Mouse (Mus musculus) forebrain, embryonic 11.5 days (tissue): ENCODE data around the gene Zdhhc5. TPM values are rescaled to one million over a fixed set of nuclear protein-coding genes. Genes with fewer than 3 reads are reported as not detected.
"Not testable (repeated sequence)": the region's sequence is repeated elsewhere in the genome, so short reads cannot be mapped to it uniquely, and the experiment has no call there.

Experiments used
- ATAC-seq: fragments of 200-750 bp; cut with Nextera tagmentation; replicated peaks from 2 replicates; pipeline ENCODE4 v1.8.0; 2017; ENCODE audit warnings: moderate TSS enrichment; ENCODE audit not compliant: low FRiP score
- DNase-seq: peaks from one replicate; pipeline ENCODE4 v3.0.0-alpha.2; 2017; ENCODE audit warnings: low spot score
- H3K27ac ChIP-seq: fragments of 300-500 bp; sonication (generic); 2 replicates; pipeline ENCODE4 v1.5.1; 2014; ENCODE audit warnings: low read depth, low read length
- H3K27me3 ChIP-seq: fragments of 300-500 bp; sonication (generic); 2 replicates; pipeline ENCODE4 v1.6.1; 2014; ENCODE audit warnings: mild to moderate bottlenecking, low read length, mixed read lengths; ENCODE audit not compliant: control insufficient read depth, insufficient read depth
- H3K36me3 ChIP-seq: fragments of 300-500 bp; sonication (generic); 2 replicates; pipeline ENCODE4 v1.6.1; 2014; ENCODE audit warnings: mild to moderate bottlenecking, low read length, moderate library complexity, mixed read lengths; ENCODE audit not compliant: control insufficient read depth, insufficient read depth
- H3K4me1 ChIP-seq: fragments of 300-500 bp; sonication (generic); replicated peaks from 2 replicates; pipeline ENCODE4 v1.6.1; 2014; ENCODE audit warnings: low read length, mixed read lengths; ENCODE audit not compliant: control insufficient read depth, insufficient read depth
- H3K4me2 ChIP-seq: fragments of 300-500 bp; sonication (generic); 2 replicates; pipeline ENCODE4 v1.6.1; 2014; ENCODE audit warnings: low read depth, mild to moderate bottlenecking, low read length, moderate library complexity, mixed read lengths; ENCODE audit not compliant: severe bottlenecking
- H3K4me3 ChIP-seq: fragments of 300-500 bp; sonication (generic); 2 replicates; pipeline ENCODE4 v1.5.1; 2014; ENCODE audit warnings: low read depth, low read length
- H3K9ac ChIP-seq: fragments of 300-500 bp; sonication (generic); 2 replicates; pipeline ENCODE4 v1.6.1; 2014; ENCODE audit warnings: low read length
- H3K9me3 ChIP-seq: fragments of 300-500 bp; sonication (generic); 2 replicates; pipeline ENCODE4 v1.6.1; 2016; ENCODE audit warnings: low read length, mixed read lengths; ENCODE audit not compliant: control insufficient read depth
- WGBS: fragments of 180-500 bp; shearing (Covaris S2); extraction: QIAGEN DNeasy Blood & Tissue Kit; methylation state at CpG from one replicate; pipeline ENCODE4 v1.1.7; 2014; 5-methylcytosine and 5-hydroxymethylcytosine counted together
- polyA plus RNA-seq: library from polyadenylated mRNA; unstranded; fragments of >200 nt; fragmentation: Nextera tagmentation; extraction: Ambion mirVana; gene quantifications from 2 replicates; pipeline ENCODE4 v1.2.1, GENCODE M21; 2014

Zdhhc5 gene
- polyA plus RNA-seq, 1 experiment from 2014 or later: 27.7 TPM

DNA sequence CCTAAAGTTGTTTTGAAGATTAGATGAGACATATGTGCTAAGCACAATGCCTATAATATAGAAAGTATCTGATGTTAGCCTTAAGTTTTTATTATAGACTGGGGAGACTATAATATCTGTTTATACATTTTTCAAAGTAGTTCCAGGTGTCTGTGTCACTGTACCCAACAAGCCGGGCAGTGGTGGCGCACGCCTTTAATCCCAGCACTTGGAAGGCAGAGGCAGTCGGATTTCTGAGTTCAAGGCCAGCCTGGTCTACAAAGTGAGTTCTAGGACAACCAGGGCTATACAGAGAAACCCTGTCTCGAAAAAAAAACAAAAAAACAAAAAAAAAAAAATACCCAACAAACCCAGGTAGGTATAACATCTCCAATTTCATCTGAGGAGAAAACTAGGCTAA lies 13.2 kb upstream of the Zdhhc5 start:
- H3K36me3 ChIP-seq, H3K27ac ChIP-seq, H3K4me2 ChIP-seq, H3K9me3 ChIP-seq, H3K27me3 ChIP-seq, H3K4me1 ChIP-seq, ATAC-seq, H3K9ac ChIP-seq, DNase-seq, H3K4me3 ChIP-seq: not testable (repeated sequence)
- WGBS: 82% methylated on average over 5 of the region's 5 CpGs

DNA sequence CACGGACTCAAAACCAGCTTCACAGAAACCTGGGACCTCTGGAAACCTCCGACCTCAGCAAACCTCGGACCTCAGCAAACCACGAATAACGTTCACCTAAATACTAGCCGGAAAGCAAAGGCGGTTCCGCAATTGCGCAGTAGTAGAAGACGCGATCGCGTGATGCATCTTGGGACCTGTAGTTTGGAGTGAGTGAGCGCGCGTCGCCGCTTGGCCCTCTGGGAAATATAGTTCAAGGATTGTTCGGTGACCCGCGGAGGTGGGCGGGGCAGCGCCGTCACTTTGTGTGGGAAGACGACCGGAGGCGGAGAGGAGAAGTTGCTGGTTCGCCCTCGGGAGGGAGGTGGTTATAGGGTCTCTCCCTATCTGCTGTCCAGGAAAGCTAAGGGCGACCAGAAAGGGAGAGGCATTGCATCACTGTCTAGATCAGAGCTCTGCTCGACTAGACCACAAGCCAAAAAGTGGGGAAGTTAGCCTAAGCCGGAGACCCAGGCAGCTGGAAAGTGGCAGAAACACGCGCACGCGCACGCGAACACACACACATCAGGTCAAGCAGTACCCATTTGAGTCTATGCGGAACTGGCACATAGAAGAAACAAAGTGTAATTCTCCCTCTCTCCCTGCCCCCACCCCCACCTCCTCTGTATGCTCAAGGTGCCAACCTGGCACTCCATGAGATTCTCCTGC lies 12.3 kb upstream of the Zdhhc5 start, which contains the start of gene Clp1:
Clp1 (minus strand) TSS at position 179 of the 687 bp plus-strand sequence.
- under 1% methylated on average over 39 of the region's 39 CpGs for WGBS
- Histone ChIP-seq H3K27me3 (no peaks in the 10 kb centered on the region), H3K9ac (peak within 1 kb of the TSS; percentile 57), H3K4me2 (peak within 1 kb of the TSS; percentile 59), H3K27ac (peak within 1 kb of the TSS; percentile 61; the same call in 1 of the 2 replicates), H3K4me3 (peak within 1 kb of the TSS; percentile 52), H3K36me3 (peaks cover 7% of the 10 kb centered on the region; the same call in 1 of the 2 replicates), H3K9me3 (no peaks in the 10 kb centered on the region), H3K4me1 (no peaks in the 10 kb centered on the region; the same call in 1 of the 2 replicates)
- DNase-seq (peak; percentile 98), ATAC-seq (peak; percentile 96)

DNA sequence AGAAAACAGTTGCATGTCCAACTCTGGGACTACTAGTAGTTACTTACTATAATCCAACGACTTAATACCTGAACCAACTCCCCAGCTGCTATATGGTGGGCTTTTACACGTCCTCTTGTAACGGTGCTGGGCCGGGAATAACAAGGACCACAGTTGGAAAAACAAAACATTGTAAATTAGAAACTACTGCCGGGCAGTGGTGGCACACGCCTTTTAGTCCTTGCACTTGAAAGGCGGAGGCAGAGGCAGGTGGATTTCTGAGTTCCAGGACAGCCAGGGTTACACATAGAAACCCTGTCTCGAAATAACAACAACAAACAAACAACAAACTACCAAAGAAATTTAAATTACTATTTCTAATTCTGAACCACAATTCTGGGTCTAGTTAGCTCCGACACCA lies 11.7 kb upstream of the Zdhhc5 start:
- H3K9ac ChIP-seq: peak overlapping the region; percentile 57
- H3K27ac ChIP-seq: no peak overlapping the region
- no peaks in the 10 kb centered on the region for H3K9me3 ChIP-seq
- H3K4me3 ChIP-seq: peak overlapping the region; percentile 52
- no peaks in the 10 kb centered on the region for H3K27me3 ChIP-seq
- peak; percentile 25 for ATAC-seq
- WGBS: 3% methylated on average over 9 of the region's 9 CpGs
- H3K36me3 ChIP-seq: peaks cover 7% of the 10 kb centered on the region; the same call in 1 of the 2 replicates
- H3K4me2 ChIP-seq: peak overlapping the region; percentile 59
- no peaks in the 10 kb centered on the region; the same call in 1 of the 2 replicates for H3K4me1 ChIP-seq
- no peak for DNase-seq

DNA sequence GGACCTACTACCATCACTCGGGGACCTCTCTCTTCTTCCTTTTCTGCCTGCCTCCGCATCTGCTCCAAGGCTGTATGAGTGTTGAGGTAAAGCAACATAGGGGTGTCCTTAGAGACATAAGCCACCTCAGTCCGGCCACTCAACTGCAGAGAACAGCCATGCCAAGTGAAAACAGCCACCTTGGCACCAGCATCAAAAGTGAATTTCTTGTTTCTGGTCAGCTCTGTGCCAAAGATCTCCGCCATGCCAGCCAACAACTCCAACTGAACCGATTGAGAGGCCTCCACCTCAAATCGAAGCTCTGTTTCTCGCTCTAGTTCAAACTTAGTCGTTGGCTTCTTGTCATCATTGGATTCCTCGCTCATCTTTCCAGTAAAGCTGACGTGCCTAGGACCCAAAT lies 10.8 kb upstream of the Zdhhc5 start:
- peaks cover 7% of the 10 kb centered on the region; the same call in 1 of the 2 replicates for H3K36me3 ChIP-seq
- 94% methylated on average over 10 of the region's 10 CpGs for WGBS
- H3K27ac ChIP-seq: no peak overlapping the region
- ATAC-seq (no peak), DNase-seq (no peak)
- no peak overlapping the region for H3K4me2 ChIP-seq
- H3K4me1 ChIP-seq: no peaks in the 10 kb centered on the region; the same call in 1 of the 2 replicates
- no peaks in the 10 kb centered on the region for H3K27me3 ChIP-seq
- H3K4me3 ChIP-seq: no peak overlapping the region
- H3K9me3 ChIP-seq: no peaks in the 10 kb centered on the region
- H3K9ac ChIP-seq: no peak overlapping the region

DNA sequence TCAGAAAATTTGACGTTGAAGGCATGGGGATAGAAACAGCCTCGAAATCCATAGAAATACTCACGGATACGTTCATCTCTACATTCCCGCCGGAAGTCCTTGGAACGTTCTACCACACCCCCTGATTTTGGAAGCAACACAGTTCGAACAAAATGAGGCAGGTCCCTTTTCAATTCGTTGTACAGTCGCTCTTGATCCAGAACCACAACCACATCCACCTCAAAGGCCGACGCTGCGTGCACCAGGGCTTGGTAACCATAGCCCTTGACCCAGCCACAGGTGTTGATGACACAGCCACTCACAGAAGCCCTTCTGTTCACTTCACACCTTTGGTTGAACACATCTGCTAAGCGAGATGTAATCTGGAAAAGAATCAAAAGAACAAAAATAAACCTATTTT lies 8.9 kb upstream of the Zdhhc5 start:
- ATAC-seq (no peak), DNase-seq (no peak)
- Histone ChIP-seq H3K4me1 (no peaks in the 10 kb centered on the region; the same call in 1 of the 2 replicates), H3K27ac (no peak overlapping the region), H3K36me3 (peaks cover 7% of the 10 kb centered on the region; the same call in 1 of the 2 replicates), H3K4me2 (no peak overlapping the region), H3K27me3 (no peaks in the 10 kb centered on the region), H3K4me3 (no peak overlapping the region), H3K9me3 (no peaks in the 10 kb centered on the region), H3K9ac (no peak overlapping the region)
- WGBS: 96% methylated on average over 14 of the region's 14 CpGs

DNA sequence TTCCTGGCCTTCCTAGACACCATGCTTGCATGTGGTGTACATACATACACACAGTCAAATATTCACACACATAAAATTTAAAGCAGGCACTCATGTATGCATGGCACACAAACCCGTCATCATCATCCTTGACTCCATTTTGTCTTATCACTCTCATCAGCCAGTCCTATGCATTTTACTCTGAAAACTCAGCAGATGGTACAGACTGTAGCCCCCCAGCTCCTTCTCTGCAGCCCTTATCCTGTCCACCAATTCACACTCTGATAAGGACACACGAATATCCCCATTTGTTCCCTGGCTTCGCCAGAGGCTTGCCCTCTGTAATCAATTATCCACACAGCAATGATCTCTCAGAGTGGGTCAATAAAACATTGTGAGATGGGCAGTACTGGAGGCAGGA lies 6.2 kb upstream of the Zdhhc5 start:
- peaks cover 7% of the 10 kb centered on the region; the same call in 1 of the 2 replicates for H3K36me3 ChIP-seq
- H3K9ac ChIP-seq: no peak overlapping the region
- no peaks in the 10 kb centered on the region; the same call in 1 of the 2 replicates for H3K4me1 ChIP-seq
- WGBS: 82% methylated on average over 3 of the region's 3 CpGs
- ATAC-seq (no peak), DNase-seq (no peak)
- H3K27me3 ChIP-seq: no peaks in the 10 kb centered on the region
- no peaks in the 10 kb centered on the region for H3K9me3 ChIP-seq
- H3K4me2 ChIP-seq: no peak overlapping the region
- H3K4me3 ChIP-seq: no peak overlapping the region
- H3K27ac ChIP-seq: no peak overlapping the region

DNA sequence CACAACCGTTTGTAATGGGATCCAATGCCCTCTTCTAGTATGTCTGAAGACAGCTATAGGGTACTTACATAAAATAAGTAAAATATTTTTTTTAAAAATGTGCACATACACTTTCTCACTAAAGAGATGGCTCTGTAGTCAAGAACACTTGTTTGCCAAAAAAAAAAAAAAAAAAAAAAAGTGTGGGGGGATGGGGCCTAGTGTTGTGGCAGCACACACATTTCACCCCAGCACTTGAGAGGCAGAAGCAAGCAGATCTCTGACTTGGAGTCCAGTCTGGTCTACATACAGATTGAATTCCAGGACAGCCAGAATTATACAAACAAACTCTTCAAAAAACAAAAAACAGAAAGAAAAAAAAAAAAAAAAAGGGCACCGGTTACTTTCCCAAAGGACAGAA lies 5.7 kb upstream of the Zdhhc5 start:
- Histone ChIP-seq H3K9ac (no peak overlapping the region), H3K4me2 (no peak overlapping the region), H3K4me1 (no peaks in the 10 kb centered on the region), H3K4me3 (no peak overlapping the region), H3K27me3 (no peaks in the 10 kb centered on the region), H3K36me3 (peaks cover 7% of the 10 kb centered on the region; the same call in 1 of the 2 replicates), H3K9me3 (no peaks in the 10 kb centered on the region), H3K27ac (no peak overlapping the region)
- DNase-seq (no peak), ATAC-seq (no peak)
- WGBS: 93% methylated on average over 2 of the region's 2 CpGs

DNA sequence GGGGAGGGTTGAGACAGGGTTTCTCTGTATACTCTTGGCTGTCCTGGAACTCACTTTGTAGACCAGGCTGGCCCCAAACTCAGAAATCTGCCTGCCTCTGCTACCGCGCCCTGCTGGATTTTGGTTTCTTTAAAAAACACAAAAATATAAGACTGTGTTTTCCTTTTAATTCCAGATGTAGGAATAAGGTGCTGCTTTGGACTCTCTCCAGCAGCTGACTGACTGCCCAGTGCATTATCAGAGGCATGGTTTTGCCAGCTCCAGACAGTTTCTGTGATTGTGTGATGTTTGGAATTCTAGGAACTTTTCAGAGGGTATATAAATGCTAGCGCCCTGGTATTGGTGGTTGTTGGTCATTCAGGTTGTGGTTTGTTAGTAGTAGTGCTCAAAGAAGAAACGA lies 2.4 kb upstream of the Zdhhc5 start:
- no peaks in the 10 kb centered on the region for H3K27me3 ChIP-seq
- H3K36me3 ChIP-seq: no peaks in the 10 kb centered on the region
- ATAC-seq: no peak
- no peak for DNase-seq
- 0 out of 2 replicates have a peak, but pooled peaks cover 2% of the 10 kb centered on the region for H3K4me1 ChIP-seq
- no peak overlapping the region for H3K27ac ChIP-seq
- no peak overlapping the region for H3K4me2 ChIP-seq
- H3K4me3 ChIP-seq: no peak overlapping the region
- H3K9ac ChIP-seq: no peak overlapping the region
- WGBS: 90% methylated on average over 4 of the region's 4 CpGs
- no peaks in the 10 kb centered on the region for H3K9me3 ChIP-seq
